Mouse (Mus musculus) thymus, postnatal 0 days (tissue): ENCODE data around the gene Manf. TPM values are rescaled to one million over a fixed set of nuclear protein-coding genes. Genes with fewer than 3 reads are reported as not detected.

Experiments
- DNase-seq: peaks from one replicate; pipeline ENCODE4 v3.0.0-alpha.2; 2015; ENCODE audit warnings: low spot score
- polyA plus RNA-seq: library from polyadenylated mRNA; unstranded; fragments of >200 nt; fragmentation: Nextera tagmentation; extraction: Ambion mirVana; gene quantifications from 2 replicates; pipeline ENCODE4 v1.2.1, GENCODE M21; 2015

Manf gene
- polyA plus RNA-seq, 1 experiment from 2014 or later: 221 TPM

DNA sequence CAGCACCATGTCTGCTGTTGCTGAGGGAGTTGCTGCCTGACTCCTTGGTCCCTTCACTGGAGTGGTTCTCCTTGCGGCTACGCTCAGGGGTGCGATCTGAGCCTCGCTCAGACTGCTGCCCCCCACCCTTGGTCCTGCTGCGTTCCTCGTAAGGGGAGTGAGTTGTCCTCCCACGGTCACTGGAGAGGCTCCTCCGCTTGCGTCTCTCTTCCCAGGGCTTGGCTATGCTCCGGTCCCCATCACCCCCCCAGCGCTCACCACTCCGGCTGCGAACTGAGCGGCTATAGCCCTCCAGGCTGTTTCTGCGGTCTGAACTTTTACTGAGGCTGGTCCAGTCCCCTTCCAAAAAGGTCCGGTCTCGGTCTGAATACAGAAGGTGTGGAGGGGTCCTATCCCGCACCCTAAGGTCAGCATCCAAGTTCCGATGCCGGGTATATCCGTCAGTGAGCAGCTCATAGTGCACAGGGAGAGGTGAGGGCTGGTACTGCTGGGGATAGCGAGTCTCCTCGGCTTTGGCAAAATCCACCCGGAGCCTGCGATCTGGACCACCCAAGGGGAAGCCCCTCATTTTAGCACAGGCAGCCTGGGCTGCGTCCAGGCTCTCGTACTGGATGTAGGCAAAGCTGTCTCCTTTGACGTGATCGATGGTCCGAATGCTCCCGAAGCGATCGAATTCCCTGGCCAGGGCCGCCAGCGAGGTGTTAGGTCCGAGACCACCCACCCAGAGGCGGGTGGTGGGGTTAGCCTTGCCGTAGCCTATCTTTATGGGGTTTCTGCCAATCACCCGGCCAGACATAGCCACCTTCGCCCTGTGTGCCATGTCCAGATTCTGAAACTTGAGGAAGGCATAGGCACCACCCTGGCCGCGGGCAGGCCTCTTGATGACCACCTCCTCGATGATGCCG, 6.5 kb downstream of the Manf start:
- DNase-seq: no peak

DNA sequence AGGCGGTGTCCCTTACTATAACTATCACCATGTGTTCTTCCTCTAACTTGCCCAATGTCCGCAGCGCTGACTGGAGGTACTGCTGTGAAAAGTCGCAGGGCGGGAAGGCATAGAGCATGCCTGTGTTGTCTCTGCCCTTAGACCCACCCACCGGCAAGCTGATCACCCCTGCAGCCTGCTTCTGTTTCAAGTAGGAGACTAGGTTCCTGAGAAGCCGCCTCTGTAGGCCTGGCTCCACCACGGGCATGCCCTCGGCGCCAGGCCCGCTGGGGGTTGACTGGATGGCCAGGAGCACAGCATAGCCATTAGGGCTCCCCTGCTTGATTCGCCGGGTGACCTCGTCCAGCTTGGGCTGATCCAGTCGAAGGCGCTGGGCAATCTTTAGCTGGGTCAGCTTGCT, 7.5 kb downstream of the Manf start:
- DNase-seq: peak; percentile 42

DNA sequence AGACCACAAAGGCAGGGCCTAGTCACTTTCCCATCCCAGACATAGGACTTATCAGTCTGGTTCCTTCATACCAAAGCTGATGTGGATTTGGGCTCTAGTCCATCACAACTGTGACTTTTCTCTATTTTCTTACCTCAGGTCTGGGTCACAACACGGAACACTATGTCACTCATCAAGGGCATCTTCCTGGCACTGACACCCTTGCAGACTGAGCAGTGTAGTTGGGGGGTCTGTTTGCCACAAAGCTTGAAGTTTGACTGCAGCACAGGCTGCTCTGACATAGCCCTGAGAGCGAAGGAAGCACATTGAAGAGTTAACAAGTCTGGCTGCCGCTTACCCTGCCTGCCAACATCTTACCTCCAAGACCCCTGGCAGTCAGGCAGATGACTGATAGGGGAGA, 8.7 kb downstream of the Manf start:
- no peak for DNase-seq

DNA sequence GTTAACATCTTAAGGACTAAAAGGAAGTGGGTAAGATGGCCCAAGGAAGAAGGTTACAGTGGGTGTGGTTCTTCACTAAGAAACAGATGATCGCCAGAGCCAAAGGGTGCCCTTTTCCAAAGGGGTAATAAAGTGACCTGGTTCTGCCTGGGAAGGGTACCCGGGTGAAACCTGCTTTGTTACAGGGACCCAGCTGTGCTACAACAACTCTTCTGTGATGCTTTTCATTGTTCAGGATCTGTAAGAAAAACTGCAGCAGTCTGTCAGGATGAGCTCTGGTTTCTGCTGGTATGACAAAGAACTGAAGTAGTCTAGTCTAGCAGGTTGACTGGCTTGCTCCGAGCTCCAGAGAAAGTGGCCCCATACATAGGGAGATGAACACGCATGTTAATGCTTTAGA, 9.6 kb downstream of the Manf start:
- DNase-seq: no peak

DNA sequence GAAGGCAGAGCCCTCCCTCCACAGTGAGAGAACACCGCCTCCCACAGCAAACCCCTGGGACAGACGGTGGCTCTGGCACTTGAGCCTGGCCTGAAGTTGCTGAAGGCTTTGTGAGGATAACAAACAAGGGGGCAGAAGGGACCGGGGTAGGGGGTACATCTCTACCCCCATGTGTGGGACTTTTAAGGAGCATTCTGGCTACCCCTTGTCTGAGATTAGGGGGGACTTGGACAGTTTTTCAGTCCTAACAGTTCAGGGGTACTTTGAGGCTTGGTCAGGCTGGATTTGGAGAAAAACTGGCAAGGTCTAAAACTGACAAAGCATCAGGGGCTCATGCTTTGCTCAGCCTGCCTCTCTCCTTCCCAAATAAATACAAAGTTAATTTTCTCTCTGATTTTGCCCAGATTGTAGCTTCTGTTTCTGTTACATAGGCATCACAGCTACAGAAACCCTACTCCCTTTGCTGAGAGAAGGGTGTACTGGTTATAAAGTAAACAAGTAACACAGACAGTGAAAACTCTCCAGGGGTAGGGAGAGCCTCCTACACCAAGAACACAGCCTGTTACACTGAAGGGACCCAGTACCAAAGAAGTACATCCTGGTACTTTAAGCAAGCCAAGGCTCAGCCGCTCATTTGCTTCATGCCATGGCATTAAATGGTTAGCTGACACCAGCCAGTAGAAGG, 10.6 kb downstream of the Manf start:
- DNase-seq: no peak

DNA sequence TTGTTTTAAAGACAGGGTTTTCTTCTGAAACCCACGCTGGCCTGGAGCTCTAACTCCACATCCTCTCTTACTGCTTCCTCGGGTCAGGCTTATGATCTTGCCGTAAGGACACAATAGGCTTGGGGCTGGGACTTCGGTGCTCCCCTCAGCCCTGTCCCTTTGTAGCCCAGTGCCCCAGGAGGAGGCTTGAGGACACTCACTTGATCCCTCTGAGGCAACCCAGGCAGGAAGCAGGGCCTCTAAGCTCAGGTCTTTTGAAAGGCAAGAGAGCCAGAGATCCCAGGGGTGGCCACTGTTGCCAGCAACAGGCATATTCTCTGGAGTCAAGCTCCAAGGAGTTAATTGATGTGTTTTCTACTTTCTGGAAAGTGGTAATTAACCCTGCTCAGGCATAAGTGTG, 12.3 kb downstream of the Manf start:
- DNase-seq: no peak

DNA sequence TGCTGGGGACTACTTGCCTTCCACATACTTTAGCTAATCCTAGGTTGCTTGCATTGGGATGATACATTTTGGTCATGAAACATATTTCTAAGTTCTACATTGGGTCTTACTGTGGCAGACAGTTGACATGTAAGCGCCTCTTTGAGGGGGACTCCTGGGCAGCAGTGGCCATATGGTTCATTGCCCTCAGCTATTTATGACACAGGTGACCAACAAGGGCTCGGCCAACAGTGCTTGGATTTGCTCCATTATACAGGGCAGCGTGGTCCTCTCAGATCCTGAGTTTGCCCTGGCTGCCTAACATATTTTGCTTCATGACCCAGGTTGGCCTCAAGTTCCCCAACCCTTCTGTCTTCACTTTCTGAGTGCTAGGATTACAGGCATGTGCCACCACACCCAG, 15.1 kb downstream of the Manf start:
- no peak for DNase-seq

DNA sequence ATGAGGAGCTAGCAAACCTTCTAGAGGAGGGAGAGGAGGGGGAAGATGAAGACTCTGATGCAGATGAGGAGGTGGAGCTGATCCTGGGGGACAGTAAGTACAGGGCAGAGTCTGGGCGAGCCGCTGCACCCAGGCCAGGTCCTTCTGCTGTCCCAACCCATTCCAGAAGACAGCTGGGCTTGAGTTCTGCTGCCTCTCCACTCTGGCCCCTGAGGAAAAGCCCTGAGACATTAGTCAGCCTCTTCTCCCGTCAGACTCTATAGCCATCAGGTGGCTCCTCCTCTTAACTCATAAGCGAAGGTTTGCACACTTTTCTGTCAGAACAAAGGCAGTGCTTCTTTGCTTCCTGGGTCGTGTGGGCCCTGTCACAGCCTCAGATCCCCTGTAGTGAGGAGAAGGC, 17.6 kb downstream of the Manf start:
- no peak for DNase-seq

DNA sequence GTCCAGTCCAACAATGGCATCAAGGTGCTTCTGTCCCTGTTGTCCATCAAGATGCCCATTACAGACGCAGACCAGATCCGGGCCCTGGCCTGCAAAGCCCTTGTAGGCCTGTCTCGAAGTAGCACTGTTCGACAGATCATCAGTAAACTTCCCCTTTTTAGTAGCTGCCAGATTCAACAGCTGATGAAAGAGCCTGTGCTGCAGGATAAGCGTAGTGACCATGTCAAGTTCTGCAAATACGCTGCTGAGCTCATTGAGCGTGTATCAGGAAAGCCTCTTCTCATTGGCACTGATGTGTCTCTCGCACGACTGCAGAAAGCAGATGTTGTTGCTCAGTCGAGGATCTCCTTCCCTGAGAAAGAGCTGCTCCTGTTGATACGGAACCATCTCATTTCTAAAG, 33.7 kb downstream of the Manf start:
- DNase-seq: no peak

DNA sequence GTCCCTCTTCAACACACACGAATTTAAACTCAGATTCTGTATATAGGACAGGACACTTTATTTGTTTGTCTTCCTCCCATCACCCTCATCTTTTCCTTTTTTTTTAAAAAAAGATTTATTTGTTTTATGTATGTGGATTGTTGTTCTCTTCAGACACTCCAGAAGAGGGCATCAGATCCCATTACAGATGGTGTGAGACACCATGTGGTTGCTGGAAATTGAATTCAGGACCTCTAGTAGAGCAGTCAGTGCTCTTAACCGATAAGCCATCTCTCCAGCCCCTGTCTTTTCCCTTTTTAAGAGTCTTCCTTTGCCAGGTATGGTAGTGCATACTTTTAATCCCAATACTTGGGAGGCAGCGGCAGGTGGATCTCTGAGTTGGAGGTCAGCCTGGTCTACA, 35.1 kb downstream of the Manf start:
- no peak for DNase-seq

DNA sequence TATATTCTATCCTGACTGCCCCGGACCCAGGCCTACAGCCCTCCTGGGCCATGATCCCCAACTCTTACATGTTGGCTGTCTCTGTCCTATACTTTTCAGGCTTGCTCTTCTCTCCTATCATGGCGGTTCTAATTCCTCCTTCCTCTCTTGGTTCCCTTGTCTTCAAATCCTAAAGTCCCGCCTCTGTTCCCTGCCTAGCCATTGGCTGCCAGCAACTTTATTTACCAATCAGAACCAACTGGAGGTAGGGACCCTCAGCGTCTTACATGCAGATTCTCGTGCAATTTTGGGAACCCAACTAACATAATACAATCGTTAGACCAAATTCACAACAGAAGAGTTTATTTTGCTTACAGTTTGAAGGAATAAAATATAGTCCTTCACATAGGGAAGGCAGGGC, 49.0 kb downstream of the Manf start:
- no peak for DNase-seq

DNA sequence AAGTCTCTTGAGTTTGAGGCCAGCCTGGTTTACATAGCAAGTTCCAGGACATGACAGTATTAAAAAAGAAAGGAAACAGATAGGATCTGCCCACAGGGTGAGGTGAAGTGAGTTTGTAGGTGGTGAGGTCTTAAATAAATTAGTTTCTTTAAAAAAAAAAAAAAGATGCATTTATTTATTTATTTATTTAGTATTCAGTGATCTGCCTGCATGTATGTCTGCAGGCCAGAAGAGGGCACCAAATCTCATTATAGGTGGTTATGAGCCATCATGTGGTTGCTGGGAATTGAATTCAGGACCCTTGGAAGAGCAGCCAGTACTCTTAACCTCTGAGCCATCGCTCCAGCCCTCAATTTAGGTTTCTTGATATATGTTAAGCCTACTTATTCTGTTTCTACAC, 51.2 kb downstream of the Manf start:
- DNase-seq: peak; percentile 12

DNA sequence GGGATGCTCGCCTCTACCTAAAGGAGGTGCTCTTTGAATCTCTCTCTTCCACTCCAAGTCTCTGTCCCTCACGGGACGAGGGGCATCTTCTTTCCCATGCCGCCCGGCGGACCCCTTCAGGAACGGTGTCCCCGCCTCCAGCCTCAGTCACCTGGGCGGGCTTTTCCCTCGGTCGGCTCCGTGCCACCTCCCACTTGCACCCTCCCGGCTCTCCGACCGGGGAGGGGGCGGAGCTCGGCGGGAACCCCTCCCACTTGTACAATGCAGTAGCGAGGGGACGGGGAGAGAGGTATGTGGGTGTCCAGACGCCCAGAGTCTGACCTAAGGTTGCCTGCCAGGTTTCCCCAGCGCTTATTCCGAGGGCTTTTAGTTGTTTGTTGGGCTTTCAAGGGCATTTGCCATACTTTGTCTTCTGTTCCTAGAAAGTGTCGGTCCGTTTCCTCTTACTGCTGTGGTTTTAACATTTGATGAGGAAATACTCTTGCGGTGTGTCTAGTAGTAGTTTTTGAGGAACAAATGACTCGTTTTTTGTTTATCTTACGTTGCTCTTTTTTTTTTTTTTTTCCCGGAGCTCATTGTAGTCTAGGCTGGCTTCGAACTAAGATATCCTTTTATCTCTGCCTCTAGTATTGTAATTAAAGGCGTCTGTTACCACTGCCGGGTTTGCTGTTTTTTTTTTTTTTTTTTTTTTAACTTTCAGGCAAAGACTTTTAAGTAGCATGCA, 69.2 kb downstream of the Manf start:
- peak; percentile 87 for DNase-seq

DNA sequence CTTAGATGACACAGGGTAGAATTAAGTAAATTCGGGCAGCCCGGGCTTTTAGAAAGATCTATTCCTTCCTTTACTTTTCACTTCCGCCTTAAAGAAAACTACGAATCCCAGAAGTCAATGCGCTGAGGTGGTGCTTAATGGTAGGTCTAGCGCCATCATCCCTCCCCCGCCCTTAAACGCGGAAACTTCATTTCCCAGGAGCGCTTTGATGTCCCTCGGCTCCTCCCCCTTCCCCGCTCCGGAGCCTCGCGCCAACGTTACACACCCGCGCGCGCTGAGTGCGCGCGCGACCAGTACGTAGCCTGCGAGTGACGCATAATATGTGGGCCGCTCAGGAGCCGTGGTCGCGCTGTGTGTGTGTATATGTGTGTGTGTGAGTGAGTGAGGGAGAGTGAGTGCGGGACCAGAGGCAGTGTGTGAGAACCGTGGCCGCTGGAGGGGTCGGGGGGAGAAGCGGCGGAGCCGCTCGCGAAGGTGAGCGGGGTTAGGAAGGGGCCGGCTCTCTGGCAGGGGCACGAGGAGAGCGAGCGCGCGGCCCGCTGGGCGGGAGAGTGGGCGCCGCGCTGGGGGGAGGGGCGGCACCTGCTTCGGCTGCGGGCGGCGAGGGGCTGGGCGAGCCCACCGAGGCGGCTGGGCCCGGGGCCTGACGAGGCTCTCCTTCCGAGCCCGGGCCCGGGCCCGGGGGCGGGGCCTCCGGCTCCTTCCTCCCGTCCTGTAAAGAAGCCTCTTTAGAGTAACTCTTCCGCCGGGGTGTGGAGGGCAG, 70.0 kb downstream of the Manf start, which contains the start of gene Dcaf1:
Dcaf1 (plus strand) TSS at position 257 of the 763 bp plus-strand sequence.
- peak; percentile 100 for DNase-seq

DNA sequence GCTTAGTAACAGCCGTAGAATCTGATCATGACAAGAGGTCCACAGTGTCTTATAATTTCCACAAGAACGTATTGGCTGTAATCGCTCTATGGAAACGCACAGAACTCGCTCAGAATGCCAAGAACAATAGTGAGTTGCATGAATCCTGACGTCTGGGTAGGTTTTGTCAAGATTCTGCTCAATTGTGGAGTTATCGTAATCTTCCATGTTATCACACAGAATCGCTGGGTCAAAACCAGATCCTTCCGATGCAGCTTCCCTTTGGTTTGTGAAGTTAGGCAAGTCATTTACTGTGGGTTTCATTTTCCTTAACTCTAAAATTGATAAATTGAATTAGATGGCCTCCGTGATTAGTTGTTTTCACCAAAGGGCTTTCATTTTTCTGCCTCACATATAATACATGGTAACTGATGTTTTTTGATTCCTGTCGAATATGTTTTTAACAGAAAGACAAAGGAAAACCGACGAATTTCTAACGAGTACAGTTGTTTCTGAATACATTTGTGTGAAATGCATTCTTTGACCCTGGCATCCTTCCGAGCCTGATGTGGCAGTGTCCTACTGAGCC, 70.6 kb downstream of the Manf start:
- DNase-seq: peak; percentile 2

DNA sequence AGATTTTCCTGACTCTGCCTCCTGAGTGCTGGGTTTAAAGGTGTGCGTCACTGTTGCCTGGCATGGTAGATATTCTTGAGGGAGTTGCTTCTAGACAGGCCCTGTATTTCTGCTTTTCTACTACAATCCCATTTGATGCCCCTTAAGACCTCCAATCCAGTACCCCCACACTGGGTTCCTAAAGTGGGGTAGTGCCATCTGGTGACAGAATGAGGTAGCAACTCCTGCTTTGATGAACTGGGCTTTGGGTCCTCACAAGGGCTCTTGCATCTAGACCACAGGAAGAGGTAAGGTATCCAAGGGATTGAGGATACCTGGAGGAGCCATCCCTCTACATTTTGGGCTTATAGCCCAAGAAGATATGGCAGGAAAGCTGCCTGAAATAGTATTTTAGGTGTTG, 72.6 kb downstream of the Manf start:
- DNase-seq: peak; percentile 53

DNA sequence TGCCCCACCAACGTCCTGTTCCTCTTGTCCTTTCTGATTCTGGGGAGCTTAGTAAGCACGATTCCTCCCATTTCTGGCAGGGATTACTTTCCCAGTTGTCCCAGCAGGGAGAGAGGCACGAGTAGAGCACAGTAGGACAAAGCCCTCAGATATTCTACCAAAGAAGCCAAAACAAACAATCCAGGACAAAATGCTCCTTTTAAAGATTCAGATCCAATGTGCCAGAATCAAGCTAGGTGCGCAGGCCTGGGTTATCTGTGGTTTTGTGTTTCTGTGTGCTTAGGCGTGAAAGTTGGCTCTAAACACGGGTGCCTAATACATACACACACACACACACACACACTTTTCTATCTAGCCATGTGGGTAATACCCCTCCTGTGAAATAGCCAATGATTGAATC, 73.6 kb downstream of the Manf start:
- no peak for DNase-seq

DNA sequence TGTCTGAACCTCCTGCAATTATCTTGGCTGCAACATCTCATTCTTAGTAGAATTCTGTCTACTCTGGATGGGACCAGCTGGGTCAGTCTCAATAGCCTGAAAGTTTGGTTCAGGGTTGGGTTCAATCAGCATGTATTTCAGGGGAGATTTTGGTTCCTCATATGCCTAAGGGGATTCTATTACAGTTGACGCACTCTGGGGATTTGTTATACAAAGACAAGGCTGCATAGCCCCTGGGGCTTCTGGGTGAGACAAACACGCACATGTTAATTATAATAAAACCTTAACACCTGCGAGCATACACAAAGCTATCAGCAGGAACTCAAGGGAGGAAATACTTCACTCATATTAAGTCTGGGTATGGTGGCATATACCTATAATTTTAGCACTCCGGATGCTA, 85.3 kb downstream of the Manf start:
- DNase-seq: no peak

DNA sequence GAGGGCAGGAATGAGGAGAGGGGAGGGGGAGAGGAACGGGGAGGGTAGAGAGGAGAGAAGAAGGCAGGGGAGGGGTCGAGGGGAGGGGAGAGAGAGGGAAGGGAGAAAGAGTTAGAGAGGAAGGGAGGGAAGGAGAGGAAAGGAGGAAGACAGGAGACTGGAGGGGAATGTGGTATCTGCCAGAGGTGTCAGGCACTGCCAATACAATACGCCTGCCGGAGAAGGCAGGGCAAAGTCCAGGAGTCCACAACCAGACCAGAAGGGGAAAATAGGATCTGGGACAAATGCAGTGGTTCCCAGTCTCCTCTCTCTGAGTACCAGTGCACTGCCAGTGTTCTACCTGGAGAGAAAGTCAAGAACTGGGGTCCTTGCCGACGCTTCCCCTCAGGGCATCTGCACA, 100.9 kb downstream of the Manf start:
- DNase-seq: no peak

DNA sequence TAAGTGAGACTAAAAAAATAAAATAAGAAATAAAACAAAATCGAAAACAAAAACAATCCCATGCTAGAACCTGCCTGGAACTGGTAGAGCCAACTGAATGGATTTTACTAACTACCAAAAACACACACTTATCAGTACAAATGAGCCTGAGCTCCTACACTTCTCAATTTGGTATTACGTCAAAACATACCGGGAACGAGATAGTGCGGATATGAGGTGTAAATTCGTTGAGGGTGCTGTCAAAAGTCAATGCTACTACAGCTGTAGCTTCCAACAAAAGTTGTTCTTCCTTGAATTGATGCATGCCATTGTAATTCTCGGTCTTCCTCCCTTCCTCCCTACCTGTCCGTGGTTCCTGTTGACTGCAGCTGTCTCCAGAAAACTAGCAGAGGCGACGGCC, 102.4 kb downstream of the Manf start:
- no peak for DNase-seq

DNA sequence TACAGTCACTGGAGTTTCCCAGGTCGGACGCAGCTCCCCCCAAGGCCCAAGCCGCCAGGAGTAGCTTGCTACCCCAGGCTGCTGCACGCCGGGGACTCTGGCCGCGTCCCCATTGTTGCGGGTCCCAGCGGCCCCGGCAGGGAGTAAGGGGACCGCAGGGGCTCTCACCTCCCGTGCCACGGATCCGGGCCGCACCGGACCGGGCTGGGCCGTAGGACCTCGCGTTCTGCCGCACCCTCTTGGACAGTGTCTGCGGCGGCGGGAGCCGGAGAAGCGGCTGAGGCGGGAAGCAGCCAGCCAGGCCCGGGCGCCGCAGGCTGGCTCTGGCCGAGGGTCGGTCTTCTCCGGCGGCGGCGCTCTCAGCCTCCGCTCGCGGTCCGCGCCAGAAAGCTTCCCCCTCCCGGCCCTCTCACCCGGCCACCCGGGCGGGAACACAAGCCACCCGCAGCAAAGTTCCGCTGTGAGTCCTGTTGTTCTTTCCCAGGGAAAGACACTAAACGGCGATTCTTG, 102.9 kb downstream of the Manf start, which contains the start of gene Rad54l2:
Rad54l2 (minus strand) TSS at position 383 of the 510 bp plus-strand sequence.
- DNase-seq: peak; percentile 81
